Mouse (Mus musculus) G1E (cell line): Measurements from ENCODE around the gene Dbp. TPM values are rescaled to one million over a fixed set of nuclear protein-coding genes. Genes with fewer than 3 reads are reported as not detected.

ENCODE experiments used
- ATAC-seq: 2 replicates; pipeline ENCODE4 v1.8.0; 2016; ENCODE audit warnings: mild to moderate bottlenecking; ENCODE audit not compliant: insufficient number of reproducible peaks, poor library complexity, low FRiP score, severe bottlenecking; ENCODE audit errors: extremely low read depth
- DNase-seq: peaks from one replicate; pipeline ENCODE4 v3.0.0; 2012; ENCODE audit warnings: low spot score
- H3K27me3 ChIP-seq: 2 replicates; pipeline ENCODE4 v1.6.1; 2012; ENCODE audit warnings: mild to moderate bottlenecking, low read length, inconsistent platforms; ENCODE audit not compliant: insufficient read depth
- H3K36me3 ChIP-seq: replicated peaks from 2 replicates; pipeline ENCODE3; 2012; ENCODE audit warnings: mild to moderate bottlenecking, inconsistent platforms
- H3K4me1 ChIP-seq: 2 replicates; pipeline ENCODE4 v1.6.1; 2012; ENCODE audit warnings: low read depth, low read length, inconsistent platforms, mixed read lengths; ENCODE audit not compliant: insufficient read depth
- H3K4me3 ChIP-seq: 2 replicates; pipeline ENCODE4 v1.5.1; 2012; ENCODE audit warnings: low read depth, mild to moderate bottlenecking, inconsistent platforms, low read length, moderate library complexity, mixed read lengths
- H3K9me3 ChIP-seq: replicated peaks from 2 replicates; pipeline ENCODE4 v1.6.1; 2012; ENCODE audit warnings: inconsistent platforms
- CTCF ChIP-seq: IDR thresholded peaks from 2 replicates; pipeline ENCODE4 v1.5.1; 2012; ENCODE audit warnings: low read depth, low read length, inconsistent platforms, mixed read lengths
- GATA1 ChIP-seq: IDR thresholded peaks from 2 replicates; pipeline ENCODE4 v1.6.1; 2012; ENCODE audit warnings: borderline replicate concordance, low read length, inconsistent platforms, mixed read lengths
- GATA2 ChIP-seq: IDR thresholded peaks from 2 replicates; pipeline ENCODE4 v1.6.1; 2012; ENCODE audit warnings: low read depth, low read length, inconsistent platforms, borderline replicate concordance
- POLR2AphosphoS5 ChIP-seq: IDR thresholded peaks from 2 replicates; pipeline ENCODE4 v1.6.1; 2012; ENCODE audit warnings: low read depth, low read length, inconsistent platforms; ENCODE audit not compliant: insufficient replicate concordance
- TAL1 ChIP-seq: conservative IDR thresholded peaks from 2 replicates; pipeline ENCODE4 v1.6.1; 2012; ENCODE audit warnings: low read depth, low read length, inconsistent platforms, mixed read lengths
- polyA plus RNA-seq: library from polyadenylated mRNA; stranded (reverse); fragments of >175 nt; gene quantifications from 2 replicates; pipeline ENCODE4 v1.2.3, GENCODE M21; 2012
- total RNA-seq, 2 experiments: library from RNA; stranded (forward) in 1 of 2; stranded (reverse) in 1 of 2; fragments of 200-1000 nt in 1 of 2; fragments of >200 nt in 1 of 2; fragmentation: Nextera tagmentation in 1 of 2; gene quantifications; 2 replicates each; pipeline ENCODE4 v1.2.3; 2014 to 2017

The Dbp gene
- total and polyA plus RNA-seq, 3 experiments, result 18.0 to 33.7 (median 30.2) TPM

- ATAC-seq (no peak), DNase-seq (no peak)
- TF ChIP-seq GATA2 (no peak), CTCF (no peak), TAL1 (no peak), GATA1 (no peak), POLR2AphosphoS5 (no peak)
- peak within 1 kb of the TSS; percentile 65; the same call in 1 of the 2 replicates for H3K4me3 ChIP-seq
- no peaks in the 10 kb centered on the region for H3K9me3 ChIP-seq
- peaks cover 48% of the 10 kb centered on the region for H3K27me3 ChIP-seq
- peaks cover 50% of the 10 kb centered on the region for H3K4me1 ChIP-seq
- no peaks in the 10 kb centered on the region for H3K36me3 ChIP-seq
Measured at GRCm38 (mm10) chr7:45683396-45684050, 21.4 kb upstream of the Dbp start, which contains the start of gene Ntn5. Gene Ntn5, plus strand, starts transcription at chr7:45684022.

DNA sequence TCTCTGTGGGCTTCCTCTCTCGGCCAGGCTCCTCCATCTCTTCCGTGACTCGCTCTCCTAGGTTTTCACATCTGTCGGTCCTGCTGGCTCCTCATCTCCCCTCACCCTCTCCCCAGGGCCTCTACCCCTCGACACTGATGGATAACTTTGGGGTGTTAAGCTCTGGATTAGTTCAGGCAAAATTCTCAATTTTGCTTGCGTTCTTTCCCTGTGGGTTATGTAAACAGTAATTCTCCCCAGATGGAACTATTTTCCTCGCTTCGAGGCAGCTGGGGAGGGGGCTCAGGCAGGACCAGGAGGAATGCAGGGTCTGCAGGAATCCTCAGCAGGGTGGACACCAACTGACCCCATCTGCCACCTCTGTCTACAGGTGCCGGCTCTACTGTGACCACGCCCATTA, 19.1 kb upstream of the Dbp start:
- Histone ChIP-seq H3K36me3 (no peaks in the 10 kb centered on the region), H3K4me1 (peaks cover 36% of the 10 kb centered on the region), H3K27me3 (peaks cover 63% of the 10 kb centered on the region), H3K4me3 (no peak overlapping the region), H3K9me3 (no peaks in the 10 kb centered on the region)
- DNase-seq (no peak), ATAC-seq (no peak)
- TF ChIP-seq GATA2, result no peak
- no peak for TF ChIP-seq POLR2AphosphoS5
- no peak for TF ChIP-seq TAL1
- no peak for TF ChIP-seq CTCF
- TF ChIP-seq GATA1, result no peak

- Histone ChIP-seq H3K4me1 (peaks cover 25% of the 10 kb centered on the region), H3K36me3 (no peaks in the 10 kb centered on the region), H3K4me3 (no peak overlapping the region), H3K9me3 (no peaks in the 10 kb centered on the region), H3K27me3 (peaks cover 73% of the 10 kb centered on the region)
- DNase-seq (no peak), ATAC-seq (no peak)
- TF ChIP-seq GATA2, result no peak
- no peak for TF ChIP-seq TAL1
- no peak for TF ChIP-seq POLR2AphosphoS5
- TF ChIP-seq GATA1, result no peak
- TF ChIP-seq CTCF, result no peak
Measured at GRCm38 (mm10) chr7:45686841-45687240, 18.0 kb upstream of the Dbp start.

DNA sequence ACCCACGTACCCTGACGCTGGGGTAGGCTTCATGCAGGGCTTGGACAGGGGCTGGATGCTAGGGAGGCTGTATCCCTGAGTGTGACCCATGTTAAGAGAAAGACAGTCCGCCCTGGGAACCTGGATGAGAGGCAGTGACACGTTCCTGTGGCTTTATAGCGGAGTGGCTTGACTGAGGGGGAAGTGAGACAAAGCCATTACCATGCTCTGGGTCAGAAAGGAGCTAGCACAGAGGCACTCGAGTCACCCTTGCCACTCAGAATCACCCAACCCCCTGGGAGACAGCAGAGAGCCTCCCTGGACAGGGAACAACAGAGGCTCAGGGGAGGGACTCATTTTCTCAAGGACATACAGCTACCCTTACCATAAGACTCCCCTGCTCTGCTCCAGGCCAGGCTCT, 15.8 kb upstream of the Dbp start:
- Histone ChIP-seq H3K4me3 (no peak overlapping the region), H3K36me3 (no peaks in the 10 kb centered on the region), H3K4me1 (peaks cover 8% of the 10 kb centered on the region), H3K9me3 (0 out of 2 replicates have a peak, but pooled peaks cover 4% of the 10 kb centered on the region), H3K27me3 (peaks cover 78% of the 10 kb centered on the region)
- no peak for ATAC-seq
- TF ChIP-seq GATA2 (no peak), CTCF (no peak), GATA1 (no peak), TAL1 (no peak), POLR2AphosphoS5 (no peak)
- no peak for DNase-seq

DNA sequence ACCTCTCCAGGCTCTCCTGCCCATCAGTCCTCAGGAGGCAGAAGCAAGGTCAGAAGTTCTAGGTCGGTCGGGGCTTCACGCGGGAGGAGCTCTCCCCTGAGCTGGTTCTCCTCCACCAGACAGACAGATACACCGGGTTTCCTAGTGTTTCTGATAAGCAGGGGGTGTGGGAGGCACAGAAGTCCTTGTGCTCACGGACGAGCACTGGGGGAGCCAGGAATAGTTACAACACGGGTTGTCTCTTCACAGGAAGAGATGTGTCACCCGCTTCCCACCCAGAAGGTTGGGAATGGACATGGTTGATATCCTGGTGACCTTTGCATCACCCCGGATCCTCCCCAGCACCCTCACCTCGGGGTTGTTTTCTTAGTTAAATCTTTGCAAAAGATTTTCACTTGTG, 15.1 kb upstream of the Dbp start:
- no peaks in the 10 kb centered on the region for H3K36me3 ChIP-seq
- 0 out of 2 replicates have a peak, but pooled peaks cover 4% of the 10 kb centered on the region for H3K9me3 ChIP-seq
- peaks cover 71% of the 10 kb centered on the region for H3K27me3 ChIP-seq
- no peak for TF ChIP-seq POLR2AphosphoS5
- TF ChIP-seq GATA2, result no peak
- H3K4me3 ChIP-seq, result no peak overlapping the region
- H3K4me1 ChIP-seq, result peaks cover 8% of the 10 kb centered on the region
- DNase-seq (no peak), ATAC-seq (no peak)

- ATAC-seq (no peak), DNase-seq (no peak)
- Histone ChIP-seq H3K36me3 (no peaks in the 10 kb centered on the region), H3K27me3 (peaks cover 47% of the 10 kb centered on the region), H3K4me3 (no peak overlapping the region), H3K4me1 (peaks cover 8% of the 10 kb centered on the region), H3K9me3 (0 out of 2 replicates have a peak, but pooled peaks cover 4% of the 10 kb centered on the region)
- TF ChIP-seq CTCF (no peak), TAL1 (no peak)
Measured at GRCm38 (mm10) chr7:45692364-45692763, 12.5 kb upstream of the Dbp start.
